In the genomic region with DNA sequence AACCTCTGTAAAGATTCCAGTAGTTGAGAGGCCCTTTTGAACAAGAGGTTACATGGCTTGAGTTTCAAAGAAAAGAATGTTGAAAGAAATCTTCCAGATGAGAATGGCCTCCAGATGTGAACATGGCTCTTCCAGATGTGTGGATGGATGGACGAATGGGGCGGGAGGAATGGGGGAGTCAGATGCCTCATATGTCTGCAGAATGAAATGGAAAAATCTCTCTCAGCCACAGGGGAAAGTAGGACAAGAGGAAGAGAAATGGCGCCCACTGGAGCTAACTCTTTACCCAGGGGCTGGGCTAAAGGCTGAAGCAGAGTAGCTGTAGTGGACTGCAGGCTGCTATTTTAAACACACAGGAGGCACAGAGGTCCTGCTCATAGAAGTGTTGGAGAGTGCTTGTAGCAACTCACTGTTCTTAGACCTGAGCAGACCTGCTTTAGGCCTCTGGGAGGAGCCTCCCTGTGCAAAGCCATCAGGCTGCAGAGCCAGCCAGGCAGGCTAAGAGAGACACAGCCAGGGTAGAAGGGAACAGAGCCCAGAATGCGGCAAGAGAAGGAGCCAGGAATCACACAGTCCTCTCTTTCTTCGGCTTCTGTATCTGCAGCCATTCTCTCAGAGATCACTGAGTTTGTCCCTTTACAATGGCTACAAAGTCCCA, we compare ENCODE assay signal across 8 mouse cellular contexts. TPM values are rescaled to one million over a fixed set of nuclear protein-coding genes. Genes with fewer than 3 reads are reported as not detected.
DNase-seq lines count a peak whose midpoint lies in the region; ATAC-seq and TF ChIP-seq lines count a peak whose summit lies in the region.

No protein-coding gene starts in this region.

- H3K36me3 ChIP-seq in CH12.LX (replicated peaks in 1 of 2; ENCODE audit: control insufficient read depth in 1 of 2, insufficient read depth in 1 of 2, low read length in 1 of 2), result no peaks in the 10 kb centered on the region
- H3K36me3 ChIP-seq in heart, embryonic 11.5 days (ENCODE audit: control insufficient read depth, insufficient read depth, low read length), result no peaks in the 10 kb centered on the region

- no peak overlapping the region for H3K9ac ChIP-seq in CH12.LX (ENCODE audit: insufficient read depth, low read depth)
- H3K9ac ChIP-seq in heart, embryonic 11.5 days (ENCODE audit: low read depth, low read length), result no peak overlapping the region

- no peak for TF ChIP-seq EP300 in CH12.LX (IDR thresholded peaks at IDR 0.05; ENCODE audit: low read length)

- TF ChIP-seq POLR2A in CH12.LX (IDR thresholded peaks at IDR 0.05; ENCODE audit: low read depth, low read length), result no peak
- TF ChIP-seq POLR2A in brain, embryonic 14.5 days (IDR thresholded peaks at IDR 0.05; ENCODE audit: borderline replicate concordance, extremely low read depth, insufficient read depth, insufficient read length, poor library complexity, severe bottlenecking), result no peak

- H3K4me3 ChIP-seq in CH12.LX (replicated peaks in 1 of 3; ENCODE audit: low read depth in 2 of 3, low read length in 2 of 3, poor library complexity in 1 of 3), result no peak overlapping the region
- no peak overlapping the region for H3K4me3 ChIP-seq in heart, embryonic 11.5 days (ENCODE audit: low read depth, low read length)

- WGBS in heart, embryonic 11.5 days (ENCODE audit: insufficient replicate concordance), result 66% methylated on average over 5 of the region's 5 CpGs

- in situ Hi-C loops in CH12.LX (cut with MboI; ENCODE audit: low pct_ligation_motif_present, low pct_unique_long_range_greater_than_20kb, low sequenced_read_pairs), result no loop called here

- H3K27me3 ChIP-seq in CH12.LX (replicated peaks), result no peaks in the 10 kb centered on the region
- H3K27me3 ChIP-seq in heart, embryonic 11.5 days (ENCODE audit: control insufficient read depth, insufficient read depth, low read length), result no peaks in the 10 kb centered on the region

- TF ChIP-seq CTCF in CH12.LX (conservative IDR thresholded peaks at IDR 0.05 in 1 of 2, IDR thresholded peaks at IDR 0.05 in 1 of 2; ENCODE audit: low read depth in 2 of 2, low read length in 2 of 2), result no peak
- no peak for TF ChIP-seq CTCF in brain, embryonic 14.5 days (IDR thresholded peaks at IDR 0.05; ENCODE audit: borderline replicate concordance, extremely low read depth, insufficient read depth, insufficient read length)

- TF ChIP-seq RAD21 in CH12.LX (IDR thresholded peaks at IDR 0.05; ENCODE audit: low read depth, low read length), result no peak

- H3K4me2 ChIP-seq in CH12.LX (ENCODE audit: insufficient read depth, low read depth, poor library complexity, severe bottlenecking), result no peak overlapping the region
- H3K4me2 ChIP-seq in heart, embryonic 11.5 days, result no peak overlapping the region

- no peaks in the 10 kb centered on the region for H3K79me2 ChIP-seq in CH12.LX (replicated peaks; ENCODE audit: control insufficient read depth, extremely low read depth, insufficient read depth, poor library complexity, severe bottlenecking)

- H3K27ac ChIP-seq in CH12.LX (ENCODE audit: insufficient read depth, low read depth), result no peak overlapping the region
- peak overlapping the region; percentile 41; the same call in 1 of the 2 replicates for H3K27ac ChIP-seq in heart, embryonic 11.5 days (ENCODE audit: low read depth, low read length)

- H3K4me1 ChIP-seq in CH12.LX (ENCODE audit: control insufficient read depth in 1 of 2, insufficient read depth in 2 of 2), result peaks cover 0 to 20% of the 10 kb centered on the region in 2 experiments; a peak in 2 of 4 replicates
- peaks cover 6% of the 10 kb centered on the region for H3K4me1 ChIP-seq in heart, embryonic 11.5 days (ENCODE audit: control insufficient read depth, insufficient read depth, low read length)

- DNase-seq in CH12.LX (ENCODE audit: extremely low read depth), result peak; percentile 2
- peak; percentile 43 for DNase-seq in brain, embryonic 14.5 days (ENCODE audit: low read depth)
- DNase-seq in kidney, postnatal 14 days, result peak; percentile 21
- no peak for DNase-seq in retina, postnatal 1 day
- no peak for DNase-seq in adrenal gland, adult 2 months

- ATAC-seq in heart, embryonic 11.5 days (replicated peaks; ENCODE audit: insufficient number of reproducible peaks, low FRiP score, low TSS enrichment), result no peak
- ATAC-seq in activated CD4-positive, CD25-positive, alpha-beta regulatory T cell, adult 4 months, result no peak
- no peak for ATAC-seq in CD4-positive, CD25-positive, alpha-beta regulatory T cell, adult 4 months

- dilution Hi-C loops in CH12.LX (cut with MboI; ENCODE audit: extremely low pct_ligation_motif_present, extremely low pct_unique_long_range_greater_than_20kb, low sequenced_read_pairs), result no loop called here

- H3K9me3 ChIP-seq in CH12.LX (replicated peaks; ENCODE audit: low read length), result no peaks in the 10 kb centered on the region
- no peaks in the 10 kb centered on the region for H3K9me3 ChIP-seq in heart, embryonic 11.5 days (replicated peaks; ENCODE audit: control insufficient read depth, low read length)

TF ChIP-seq in CH12.LX, 34 proteins besides CTCF, POLR2A, EP300 and RAD21:
- TF ChIP-seq MEF2A (IDR thresholded peaks at IDR 0.05; ENCODE audit: borderline replicate concordance, low read depth, low read length) (no peak), SIN3A (IDR thresholded peaks at IDR 0.05; ENCODE audit: low read length) (no peak), ELF1 (IDR thresholded peaks at IDR 0.05; ENCODE audit: low read depth, low read length) (no peak), ZC3H11A (IDR thresholded peaks at IDR 0.05; ENCODE audit: low read depth, low read length) (no peak), E2F4 (IDR thresholded peaks at IDR 0.05; ENCODE audit: insufficient replicate concordance, low read depth, low read length) (no peak), KAT2A (IDR thresholded peaks at IDR 0.05; ENCODE audit: insufficient replicate concordance, low read length) (no peak)

RNA-seq across cellular contexts. Expression of a gene that starts 23.9 kb away (rescaled TPM):
- total RNA-seq in CH12.LX (2012; rRNA removed) (not detected in 2 replicates), CH12.LX (2014; rRNA removed) (not detected in 2 replicates)
- polyA plus RNA-seq in CH12.LX (2012; ENCODE audit: insufficient read length, low read depth), result not detected in 2 replicates
- 0.08 TPM in 1 of 2 replicates, not detected in the other for polyA plus RNA-seq in brain, embryonic 14.5 days (2012; rRNA removed)
- not detected in 2 replicates for polyA plus RNA-seq in heart, embryonic 11.5 days (2014; fragmentation: Nextera tagmentation; extraction: Ambion mirVana)
- not detected for polyA plus RNA-seq in activated CD4-positive, CD25-positive, alpha-beta regulatory T cell, adult 4 months (2017; shearing (Covaris generic))
- not detected for total RNA-seq in adrenal gland, adult 2 months (2021)
- polyA plus RNA-seq in adrenal gland, adult 2 months (2012; rRNA removed), result not detected in 2 replicates
- polyA plus RNA-seq in CD4-positive, CD25-positive, alpha-beta regulatory T cell, adult 4 months (2017; shearing (Covaris generic)), result not detected

RNA-seq across cellular contexts. Expression of a gene that starts 28.2 kb away (rescaled TPM):
- total RNA-seq in CH12.LX (2012; rRNA removed) (1.9 and 2.5 TPM in 2 replicates), CH12.LX (2014; rRNA removed) (11.3 and 14.6 TPM in 2 replicates)
- 6.4 and 7.0 TPM in 2 replicates for polyA plus RNA-seq in CH12.LX (2012; ENCODE audit: insufficient read length, low read depth)
- 27.0 and 43.6 TPM in 2 replicates for polyA plus RNA-seq in brain, embryonic 14.5 days (2012; rRNA removed)
- 7.7 and 10.0 TPM in 2 replicates for polyA plus RNA-seq in heart, embryonic 11.5 days (2014; fragmentation: Nextera tagmentation; extraction: Ambion mirVana)
- 10 to 100 TPM in 1 of 2 experiments, 1 to 10 TPM in 1; 7.5 to 10.5 TPM for polyA plus RNA-seq in activated CD4-positive, CD25-positive, alpha-beta regulatory T cell, adult 4 months (2017; shearing (Covaris generic))
- 10 to 100 TPM; 24.5 to 42.8 TPM for total RNA-seq in adrenal gland, adult 2 months (2021)
- 22.8 and 25.8 TPM in 2 replicates for polyA plus RNA-seq in adrenal gland, adult 2 months (2012; rRNA removed)
- polyA plus RNA-seq in CD4-positive, CD25-positive, alpha-beta regulatory T cell, adult 4 months (2017; shearing (Covaris generic)), result under 1 TPM; 0.71 to 0.95 TPM

Comparison
In these comparisons a context has a peak if more than half of its experiments do, and no peak if none do; other contexts are left out.
1. DNase-seq: peak in CH12.LX (single experiment), brain, embryonic 14.5 days (single experiment) and kidney, postnatal 14 days (single experiment); none in retina, postnatal 1 day (single experiment) and adrenal gland, adult 2 months (single experiment).